In the genomic region with DNA sequence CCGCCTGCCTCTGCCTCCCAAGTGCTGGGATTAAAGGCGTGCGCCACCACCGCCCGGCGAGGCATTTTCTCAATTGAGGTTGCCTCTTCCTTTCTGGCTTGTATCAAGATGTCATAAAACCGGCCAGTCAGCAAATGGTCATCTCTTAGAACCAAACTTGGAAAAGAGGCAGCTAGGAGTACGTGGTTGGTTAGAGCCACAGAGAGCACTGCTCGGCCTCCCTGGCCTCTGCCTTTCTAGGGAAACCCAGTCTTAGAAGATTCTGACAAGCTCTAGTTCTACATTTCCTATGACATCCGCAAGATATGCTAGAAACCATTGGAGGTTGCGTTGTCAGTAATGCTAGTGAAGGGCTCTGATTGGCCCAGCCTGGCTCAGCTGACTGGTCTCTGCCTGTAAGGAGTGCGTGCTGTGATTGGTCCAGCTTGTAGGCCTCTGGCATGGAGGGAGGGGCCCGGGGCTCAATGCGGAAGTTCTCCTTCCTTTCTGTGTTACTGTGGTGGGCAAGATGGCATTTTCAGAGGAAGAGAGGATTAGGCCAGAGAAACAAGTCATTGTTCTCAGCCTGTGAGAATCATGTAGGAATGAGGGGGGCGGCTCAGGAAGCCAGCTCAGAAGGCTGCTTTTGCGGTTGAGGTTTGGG, we compare ENCODE assay signal across 8 mouse cellular contexts. TPM values are rescaled to one million over a fixed set of nuclear protein-coding genes. Genes with fewer than 3 reads are reported as not detected.
A peak's percentile ranks its signal among the peaks of the same experiment; 100 is the strongest.
DNase-seq lines count a peak whose midpoint lies in the region; ATAC-seq and TF ChIP-seq lines count a peak whose summit lies in the region.

No protein-coding gene starts in this region.

- DNase-seq in adrenal gland, postnatal 14 days = peak; percentile 59
- no peak for DNase-seq in adrenal gland, adult 8-10 months
- DNase-seq in spleen, adult 2 months (ENCODE audit: low read depth in 1 of 2, low spot score in 2 of 2) = peak; percentile 53 to 62
- DNase-seq in spleen, adult 18-20 months = no peak
- peak; percentile 43 to 75 for DNase-seq in kidney, postnatal 25 days
- DNase-seq in stomach, postnatal 0 days (ENCODE audit: low spot score) = no peak

- TF ChIP-seq CTCF in spleen, adult 2 months (IDR thresholded peaks at IDR 0.05; ENCODE audit: extremely low read depth, insufficient read depth, insufficient read length, insufficient replicate concordance) = no peak
- no peak for TF ChIP-seq CTCF in stomach, postnatal 0 days (IDR thresholded peaks at IDR 0.05; ENCODE audit: low read depth)

- peaks cover 17% of the 10 kb centered on the region; the same call in 1 of the 2 replicates for H3K4me1 ChIP-seq in spleen, adult 2 months (ENCODE audit: control insufficient read depth, insufficient read depth, insufficient read length)
- H3K4me1 ChIP-seq in stomach, postnatal 0 days (replicated peaks; ENCODE audit: control insufficient read depth, insufficient read depth) = no peaks in the 10 kb centered on the region

- TF ChIP-seq EP300 in stomach, postnatal 0 days (optimal IDR thresholded peaks at IDR 0.05) = no peak

- no peak overlapping the region for H3K4me2 ChIP-seq in stomach, postnatal 0 days (replicated peaks; ENCODE audit: low read depth)

- peak; percentile 98 for ATAC-seq in megakaryocyte progenitor cell, adult 5-6 weeks (replicated peaks; ENCODE audit: poor library complexity)
- peak; percentile 60; the same call in 1 of the 2 replicates for ATAC-seq in stomach, postnatal 0 days (ENCODE audit: low FRiP score, low TSS enrichment)
- no peak for ATAC-seq in cerebellum, adult (ENCODE audit: insufficient number of reproducible peaks, low FRiP score, low TSS enrichment)

- WGBS in spleen, adult 2 months = 69% methylated on average over 16 of the region's 16 CpGs
- WGBS in stomach, postnatal 0 days = 85% methylated on average over 16 of the region's 16 CpGs

- H3K9me3 ChIP-seq in stomach, postnatal 0 days (ENCODE audit: control insufficient read depth, low read length) = no peaks in the 10 kb centered on the region

- no peak for TF ChIP-seq POLR2A in spleen, adult 2 months (IDR thresholded peaks at IDR 0.05; ENCODE audit: low read depth, low read length)

- H3K27me3 ChIP-seq in spleen, adult 2 months (ENCODE audit: control insufficient read depth, insufficient read depth, low read length) = no peaks in the 10 kb centered on the region
- no peaks in the 10 kb centered on the region for H3K27me3 ChIP-seq in stomach, postnatal 0 days (ENCODE audit: control insufficient read depth, insufficient read depth, low read length)

- peak overlapping the region; percentile 41; the same call in 1 of the 2 replicates for H3K27ac ChIP-seq in spleen, adult 2 months (ENCODE audit: insufficient read depth, low read length)
- H3K27ac ChIP-seq in stomach, postnatal 0 days (replicated peaks) = no peak overlapping the region

- no peak overlapping the region for H3K4me3 ChIP-seq in spleen, adult 2 months (ENCODE audit: extremely low read depth, insufficient read depth, insufficient read length)
- H3K4me3 ChIP-seq in stomach, postnatal 0 days (ENCODE audit: low read depth, low read length) = no peak overlapping the region

- no peak overlapping the region for H3K9ac ChIP-seq in stomach, postnatal 0 days (ENCODE audit: low read length)

- H3K36me3 ChIP-seq in spleen, adult 2 months (ENCODE audit: control insufficient read depth, insufficient read depth, low read length) = peaks cover 31% of the 10 kb centered on the region
- no peaks in the 10 kb centered on the region for H3K36me3 ChIP-seq in stomach, postnatal 0 days (ENCODE audit: control insufficient read depth, insufficient read depth, low read length)

RNA-seq across cellular contexts. Expression of a gene that starts 47.3 kb away (rescaled TPM):
- 14.5 and 23.9 TPM in 2 replicates for total RNA-seq in adrenal gland, postnatal 14 days (2021)
- total RNA-seq in adrenal gland, adult 8-10 months (2022) = 10 to 100 TPM in 2 of 4 experiments, 1 to 10 TPM in 2; 9.5 to 23.3 (median 14.9) TPM
- 82.8 and 87.0 TPM in 2 replicates for polyA plus RNA-seq in spleen, adult 2 months (2012; rRNA removed)
- total RNA-seq in megakaryocyte progenitor cell, adult 5-6 weeks (2015) = 12.8 and 15.8 TPM in 2 replicates
- 15.7 and 16.8 TPM in 2 replicates for total RNA-seq in megakaryocyte progenitor cell, adult 5-6 weeks (2017)
- polyA plus RNA-seq in stomach, postnatal 0 days (2015; fragmentation: Nextera tagmentation; extraction: Ambion mirVana) = 1.1 and 1.6 TPM in 2 replicates

RNA-seq across cellular contexts. Expression of a gene that starts 48.5 kb away (rescaled TPM):
- 1.7 TPM in 1 of 2 replicates, not detected in the other for total RNA-seq in adrenal gland, postnatal 14 days (2021)
- 1 to 10 TPM; 1.3 to 2.4 (median 1.6) TPM for total RNA-seq in adrenal gland, adult 8-10 months (2022)
- 0.16 and 0.54 TPM in 2 replicates for polyA plus RNA-seq in spleen, adult 2 months (2012; rRNA removed)
- total RNA-seq in megakaryocyte progenitor cell, adult 5-6 weeks (2015) = 1.7 TPM in 1 of 2 replicates, not detected in the other
- total RNA-seq in megakaryocyte progenitor cell, adult 5-6 weeks (2017) = 0.50 and 1.2 TPM in 2 replicates
- 0.16 and 0.52 TPM in 2 replicates for polyA plus RNA-seq in stomach, postnatal 0 days (2015; fragmentation: Nextera tagmentation; extraction: Ambion mirVana)

Comparison
In these comparisons a context has a peak if more than half of its experiments do, and no peak if none do; other contexts are left out.
1. DNase-seq: peak in adrenal gland, postnatal 14 days (single experiment), spleen, adult 2 months (2 of 2) and kidney, postnatal 25 days (2 of 2); none in adrenal gland, adult 8-10 months (single experiment), spleen, adult 18-20 months (0 of 2) and stomach, postnatal 0 days (single experiment).